Mouse (Mus musculus) testis, adult 2 months (tissue): ENCODE data around the gene Med6.

Experiments
- CTCF ChIP-seq: fragments of 200-500 bp; IDR thresholded peaks from 2 replicates; pipeline ENCODE4 v1.5.1; 2012; ENCODE audit warnings: low read depth, mild to moderate bottlenecking, inconsistent platforms, low read length, moderate library complexity; ENCODE audit not compliant: control insufficient read depth, insufficient read depth, insufficient replicate concordance
- POLR2A ChIP-seq: fragments of 200-500 bp; IDR thresholded peaks from 2 replicates; pipeline ENCODE4 v1.6.1; 2012; ENCODE audit warnings: low read depth, mild to moderate bottlenecking, inconsistent platforms, low read length, moderate library complexity; ENCODE audit not compliant: control insufficient read depth

DNA sequence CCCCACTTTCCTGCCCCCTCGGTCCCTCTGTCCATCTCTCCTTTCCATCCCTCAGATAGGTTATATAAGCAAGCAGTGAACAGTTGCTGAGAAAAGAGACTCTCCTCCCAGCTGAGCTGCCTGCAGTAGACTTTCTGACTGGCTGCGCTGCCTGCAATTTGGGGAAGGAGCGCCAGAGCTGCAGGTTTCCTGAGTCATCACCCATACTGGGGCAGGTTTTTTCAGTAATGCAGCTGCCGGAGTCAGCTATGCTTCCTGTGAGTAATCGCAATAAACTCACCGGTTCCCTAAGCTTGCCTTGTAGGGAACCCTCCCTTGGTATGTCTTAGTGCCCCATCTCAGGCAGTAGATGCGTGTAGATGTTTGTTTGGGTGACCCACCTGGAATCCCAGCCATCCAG lies 22.2 kb upstream of the Med6 start:
- TF ChIP-seq POLR2A (no peak), CTCF (no peak)
